Mouse (Mus musculus) MEL (cell line): ENCODE data around the gene Ndel1. TPM values are rescaled to one million over a fixed set of nuclear protein-coding genes. Genes with fewer than 3 reads are reported as not detected.
A peak's percentile ranks its signal among the peaks of the same experiment; 100 is the strongest.

Experiments used
- DNase-seq: peaks from one replicate; pipeline ENCODE4 v3.0.0; 2011; ENCODE audit warnings: low read depth, low spot score
- H3K27ac ChIP-seq: 2 replicates; pipeline ENCODE4 v1.5.1; 2012; ENCODE audit warnings: low read depth, mild to moderate bottlenecking, control low read depth, low read length, moderate library complexity; ENCODE audit not compliant: control insufficient read depth
- H3K27me3 ChIP-seq, 2 experiments: fragments of 150-350 bp in 1 of 2; sonication (generic) in 1 of 2; 2 replicates each; pipeline ENCODE4 v1.6.1; 2012; ENCODE audit warnings: low read length in 2 of 2, mild to moderate bottlenecking in 2 of 2, improper control_type of control experiment in 1 of 2, moderate library complexity in 1 of 2; ENCODE audit not compliant: insufficient read depth in 2 of 2, control insufficient read depth in 1 of 2
- H3K36me3 ChIP-seq, 2 experiments: 2 replicates each; pipeline ENCODE4 v1.6.1; 2012 to 2014; ENCODE audit warnings: low read length in 2 of 2, improper control_type of control experiment in 1 of 2, inconsistent platforms in 1 of 2, mild to moderate bottlenecking in 1 of 2; ENCODE audit not compliant: insufficient read depth in 2 of 2, control insufficient read depth in 1 of 2
- H3K4me1 ChIP-seq, 2 experiments: fragments of 150-350 bp in 1 of 2; sonication (generic) in 1 of 2; 2 replicates each; pipeline ENCODE4 v1.6.1; 2012; ENCODE audit warnings: low read length in 2 of 2, improper control_type of control experiment in 1 of 2, mild to moderate bottlenecking in 1 of 2; ENCODE audit not compliant: insufficient read depth in 2 of 2, control insufficient read depth in 1 of 2
- H3K4me3 ChIP-seq, 2 experiments: fragments of 150-350 bp in 1 of 2; sonication (generic) in 1 of 2; 2 replicates each; pipeline ENCODE4 v1.5.1; 2012; ENCODE audit warnings: low read depth in 2 of 2, low read length in 2 of 2, mild to moderate bottlenecking in 2 of 2, moderate library complexity in 2 of 2, control low read depth in 1 of 2, improper control_type of control experiment in 1 of 2; ENCODE audit not compliant: control insufficient read depth in 1 of 2, insufficient read depth in 1 of 2
- H3K79me2 ChIP-seq: 2 replicates; pipeline ENCODE4 v1.6.1; 2012; ENCODE audit warnings: mild to moderate bottlenecking, low read length, moderate library complexity; ENCODE audit not compliant: control insufficient read depth, poor library complexity, insufficient read depth
- H3K9ac ChIP-seq: 2 replicates; pipeline ENCODE4 v1.6.1; 2012; ENCODE audit warnings: low read depth, mild to moderate bottlenecking, control low read depth, low read length, moderate library complexity; ENCODE audit not compliant: control insufficient read depth, poor library complexity, severe bottlenecking
- H3K9me3 ChIP-seq: fragments of 150-350 bp; sonication (generic); replicated peaks from 2 replicates; pipeline ENCODE4 v1.6.1; 2012; ENCODE audit warnings: mild to moderate bottlenecking, low read length, improper control_type of control experiment, moderate library complexity; ENCODE audit not compliant: insufficient read depth
- CHD1 ChIP-seq: IDR thresholded peaks from 2 replicates; pipeline ENCODE4 v1.6.1; 2012; ENCODE audit warnings: low read depth, mild to moderate bottlenecking, inconsistent platforms, low read length, improper control_type of control experiment
- CTCF ChIP-seq, 3 experiments: IDR thresholded peaks in 2 of 3; conservative IDR thresholded peaks in 1 of 3; 2 replicates each; pipeline ENCODE4 v1.5.1; 2011 to 2012; ENCODE audit warnings: low read length in 3 of 3, low read depth in 2 of 3, mild to moderate bottlenecking in 2 of 3, improper control_type of control experiment in 1 of 3, inconsistent platforms in 1 of 3, mixed read lengths in 1 of 3, moderate library complexity in 1 of 3; ENCODE audit not compliant: control insufficient read depth in 1 of 3, insufficient read depth in 1 of 3, poor library complexity in 1 of 3, severe bottlenecking in 1 of 3
- EP300 ChIP-seq, 2 experiments: IDR thresholded peaks; 2 replicates each; pipeline ENCODE4 v1.6.1; 2011; ENCODE audit warnings: improper control_type of control experiment in 2 of 2, low read length in 2 of 2, low read depth in 1 of 2, mild to moderate bottlenecking in 1 of 2
- GATA1 ChIP-seq: IDR thresholded peaks from 2 replicates; pipeline ENCODE4 v1.6.1; 2011; ENCODE audit warnings: low read depth, low read length, improper control_type of control experiment
- JUND ChIP-seq: IDR thresholded peaks from 2 replicates; pipeline ENCODE4 v1.6.1; 2011; ENCODE audit warnings: low read depth, mild to moderate bottlenecking, improper control_type of control experiment, low read length
- MEF2A ChIP-seq: IDR thresholded peaks from 2 replicates; pipeline ENCODE4 v1.6.1; 2014; ENCODE audit warnings: low read depth, mild to moderate bottlenecking, inconsistent platforms, low read length, improper control_type of control experiment; ENCODE audit not compliant: poor library complexity, insufficient replicate concordance, severe bottlenecking; ENCODE audit errors: extremely low read depth
- NELFE ChIP-seq: IDR thresholded peaks from 2 replicates; pipeline ENCODE4 v1.6.1; 2011; ENCODE audit warnings: low read depth, low read length, improper control_type of control experiment
- NRF1 ChIP-seq: IDR thresholded peaks from 2 replicates; pipeline ENCODE4 v1.6.1; 2014; ENCODE audit warnings: low read depth, mild to moderate bottlenecking, inconsistent platforms, low read length, improper control_type of control experiment, moderate library complexity; ENCODE audit not compliant: poor library complexity, insufficient read depth, severe bottlenecking
- POLR2AphosphoS2 ChIP-seq: IDR thresholded peaks from 2 replicates; pipeline ENCODE4 v1.6.1; 2011; ENCODE audit warnings: low read length, improper control_type of control experiment
- RAD21 ChIP-seq: IDR thresholded peaks from 2 replicates; pipeline ENCODE4 v1.6.1; 2011; ENCODE audit warnings: mild to moderate bottlenecking, low read depth, low read length, improper control_type of control experiment
- RCOR1 ChIP-seq: IDR thresholded peaks from 2 replicates; pipeline ENCODE4 v1.6.1; 2012; ENCODE audit warnings: low read depth, mild to moderate bottlenecking, inconsistent platforms, low read length, improper control_type of control experiment
- TAL1 ChIP-seq: IDR thresholded peaks from 2 replicates; pipeline ENCODE4 v1.6.1; 2012; ENCODE audit warnings: mild to moderate bottlenecking, inconsistent platforms, low read length, moderate library complexity, mixed read lengths
- TBP ChIP-seq: IDR thresholded peaks from 2 replicates; pipeline ENCODE4 v1.8.0; 2011; ENCODE audit warnings: low read depth, low read length, improper control_type of control experiment
- TCF12 ChIP-seq: IDR thresholded peaks from 2 replicates; pipeline ENCODE4 v1.6.1; 2014; ENCODE audit warnings: low read depth, mild to moderate bottlenecking, inconsistent platforms, low read length, improper control_type of control experiment, moderate library complexity
- UBTF ChIP-seq: IDR thresholded peaks from 2 replicates; pipeline ENCODE4 v1.6.1; 2012; ENCODE audit warnings: low read depth, mild to moderate bottlenecking, inconsistent platforms, low read length, improper control_type of control experiment, moderate library complexity, borderline replicate concordance; ENCODE audit not compliant: insufficient read depth
- ZMIZ1 ChIP-seq: IDR thresholded peaks from 2 replicates; pipeline ENCODE4 v1.6.1; 2012; ENCODE audit warnings: low read depth, mild to moderate bottlenecking, inconsistent platforms, low read length, improper control_type of control experiment, moderate library complexity
- ZNF384 ChIP-seq: IDR thresholded peaks from 2 replicates; pipeline ENCODE4 v1.6.1; 2012; ENCODE audit warnings: low read depth, mild to moderate bottlenecking, inconsistent platforms, low read length, improper control_type of control experiment
- polyA plus RNA-seq, 2 experiments: library from polyadenylated mRNA; stranded (reverse) in 1 of 2; unstranded in 1 of 2; fragments of >175 nt in 1 of 2; fragments of >200 nt in 1 of 2; gene quantifications; 2 replicates each; pipeline versions ENCODE4 v1.2.1 to v1.2.4; 2012; ENCODE audit warnings: low replicate concordance in 2 of 2, low read depth in 1 of 2; ENCODE audit not compliant: insufficient read length in 2 of 2, insufficient read depth in 1 of 2, missing spikeins in 1 of 2
- total RNA-seq: library from RNA; depleted of rRNA; stranded (reverse); fragments of 300-350 nt; gene quantifications from 2 replicates; pipeline ENCODE4 v1.2.3, GENCODE M21; 2012

Ndel1 gene
- total and polyA plus RNA-seq, 3 experiments: 55.0 to 70.7 (median 61.2) TPM

DNA sequence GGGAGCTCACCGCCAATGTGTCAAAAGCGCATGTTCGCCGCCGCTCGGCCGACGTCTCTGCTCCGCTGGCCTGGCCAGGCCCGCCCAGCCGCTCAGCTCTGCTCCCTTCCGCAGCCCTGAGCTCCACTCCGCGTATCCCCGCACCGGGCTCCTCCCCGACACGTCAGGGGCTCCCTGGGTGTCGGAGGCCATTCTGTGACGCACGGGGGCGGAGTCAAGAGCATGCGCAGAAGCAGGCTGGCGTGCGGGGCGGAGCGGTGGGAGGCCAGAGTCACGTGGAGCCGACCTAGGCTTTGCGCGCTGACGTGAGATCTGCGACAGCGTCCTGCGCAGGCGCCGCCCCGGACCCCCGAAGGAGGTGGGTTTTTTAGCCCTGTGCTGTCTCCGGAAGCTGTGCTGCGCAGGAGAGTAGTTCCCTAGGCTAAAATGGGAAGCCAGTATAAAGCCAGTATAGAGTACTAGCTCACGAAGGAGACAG, 18.7 kb downstream of the Ndel1 start (continued):
- TF ChIP-seq TCF12 (peak; percentile 85), ZNF384 (no peak), NELFE (peak; percentile 99), CHD1 (no peak), EP300 (IDR thresholded peaks at IDR 0.05; ENCODE audit: low read depth in 1 of 2, low read length in 2 of 2) (peak in 1 of 2 experiments; percentile 53; a peak in 3 of 4 replicates), TBP (peak; percentile 94), RCOR1 (peak; percentile 37; the same call in 1 of the 2 replicates), NRF1 (peak; percentile 98), TAL1 (no peak), POLR2AphosphoS2 (peak; percentile 95), GATA1 (no peak), CTCF (IDR thresholded peaks at IDR 0.05 in 2 of 3, conservative IDR thresholded peaks at IDR 0.05 in 1 of 3; ENCODE audit: control insufficient read depth in 1 of 3, insufficient read depth in 1 of 3, low read depth in 2 of 3, low read length in 3 of 3, poor library complexity in 1 of 3, severe bottlenecking in 1 of 3) (no peak)

DNA sequence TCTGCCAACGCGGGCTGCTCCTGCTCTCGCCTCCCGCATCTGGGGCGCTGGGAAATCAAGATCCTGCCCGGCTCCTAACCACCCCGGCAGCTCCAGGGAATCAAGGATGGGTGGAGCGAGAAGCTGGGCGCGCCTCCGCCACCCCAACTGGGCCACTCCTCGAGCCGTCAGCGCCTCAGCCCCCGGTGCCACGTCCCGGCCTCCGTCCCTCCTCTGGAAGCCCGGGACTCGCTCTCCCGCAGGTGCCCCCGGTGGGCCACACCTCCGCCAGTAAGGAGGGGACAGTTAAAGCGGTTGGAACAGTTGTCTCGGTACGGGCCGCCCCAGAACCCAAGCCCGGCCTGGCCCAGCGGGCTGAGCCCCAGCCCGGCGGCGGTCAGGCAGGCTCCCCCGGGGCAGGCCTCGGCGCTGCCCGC, 19.2 kb downstream of the Ndel1 start:
- H3K36me3 ChIP-seq: peaks cover 4 to 38% of the 10 kb centered on the region in 2 experiments
- peak overlapping the region; percentile 92 to 99 for H3K4me3 ChIP-seq
- H3K79me2 ChIP-seq: peaks cover 42% of the 10 kb centered on the region
- H3K4me1 ChIP-seq: peaks cover 13 to 37% of the 10 kb centered on the region in 2 experiments
- no peak for DNase-seq
- no peaks in the 10 kb centered on the region for H3K9me3 ChIP-seq
- H3K9ac ChIP-seq: peak overlapping the region; percentile 95
- H3K27me3 ChIP-seq: no peaks in the 10 kb centered on the region
- no peak for TF ChIP-seq MEF2A
- TF ChIP-seq RAD21: no peak
- peak in 1 of 2 experiments; percentile 11; a peak in 1 of 4 replicates for TF ChIP-seq EP300 (IDR thresholded peaks at IDR 0.05; ENCODE audit: low read depth in 1 of 2, low read length in 2 of 2)
- TF ChIP-seq UBTF: no peak
- no peak for TF ChIP-seq POLR2AphosphoS2
- TF ChIP-seq RCOR1: no peak
- no peak for TF ChIP-seq ZMIZ1
- TF ChIP-seq JUND: no peak
- 0 out of 2 replicates have a peak, but pooled peaks have one; percentile 1 for TF ChIP-seq NRF1
- peak overlapping the region; percentile 92 for H3K27ac ChIP-seq
